ENCODE assay signal across 23 mouse cellular contexts in genomic region chr5:66476266-66476665, GRCm38 (mm10).
DNase-seq lines count a peak whose midpoint lies in the region; ATAC-seq and TF ChIP-seq lines count a peak whose summit lies in the region.
"Had no signal": no experiment of that assay in that cellular context is flagged by ENCODE, and none has a peak within 500 bp of the region (broad histone marks: within the 10 kb centered on the region; RNA-seq: fewer than 3 reads in every experiment).

No protein-coding gene starts in this region.

- intact Hi-C loops in left cerebral cortex, postnatal 36 days (cut with DNase I): no loop called here

- no peak overlapping the region; the same call in 1 of the 2 replicates for H3K27ac ChIP-seq in liver, embryonic 16.5 days (ENCODE audit: low read length)
- no peak overlapping the region for H3K27ac ChIP-seq in liver, embryonic 12.5 days
- H3K27ac ChIP-seq in cerebellum, adult 2 months (ENCODE audit: insufficient read depth, low read length): no peak overlapping the region
- H3K27ac ChIP-seq: forebrain, embryonic 15.5 days; hindbrain, embryonic 12.5 days; limb, embryonic 12.5 days; stomach, postnatal 0 days had no signal

- H3K4me2 ChIP-seq in liver, embryonic 16.5 days (ENCODE audit: low read depth, low read length): no peak overlapping the region
- no peak overlapping the region for H3K4me2 ChIP-seq in liver, embryonic 12.5 days
- H3K4me2 ChIP-seq: forebrain, embryonic 15.5 days; hindbrain, embryonic 12.5 days; limb, embryonic 12.5 days had no signal

- H3K9ac ChIP-seq in liver, embryonic 16.5 days (ENCODE audit: low read depth, low read length): no peak overlapping the region
- no peak overlapping the region for H3K9ac ChIP-seq in liver, embryonic 12.5 days
- H3K9ac ChIP-seq: forebrain, embryonic 15.5 days; hindbrain, embryonic 12.5 days; limb, embryonic 12.5 days had no signal

- peak; percentile 61; the same call in 1 of the 2 replicates for ATAC-seq in liver, embryonic 16.5 days (ENCODE audit: low read depth)
- no peak for ATAC-seq in liver, embryonic 12.5 days
- ATAC-seq: activated CD4-positive, CD25-positive, alpha-beta regulatory T cell, adult 4 months; forebrain, embryonic 15.5 days; inflammation-experienced regulatory T-cells, adult 6 months had no signal

- H3K9me3 ChIP-seq in liver, embryonic 16.5 days (replicated peaks; ENCODE audit: control insufficient read depth, low read length): no peaks in the 10 kb centered on the region
- no peaks in the 10 kb centered on the region for H3K9me3 ChIP-seq in liver, embryonic 12.5 days (replicated peaks)
- H3K9me3 ChIP-seq: forebrain, embryonic 15.5 days; hindbrain, embryonic 12.5 days; limb, embryonic 12.5 days had no signal

- no peaks in the 10 kb centered on the region for H3K36me3 ChIP-seq in liver, embryonic 16.5 days (ENCODE audit: control insufficient read depth, insufficient read depth)
- no peaks in the 10 kb centered on the region for H3K36me3 ChIP-seq in liver, embryonic 12.5 days
- H3K36me3 ChIP-seq: forebrain, embryonic 15.5 days; G1E; hindbrain, embryonic 12.5 days had no signal

- peak; percentile 59 for DNase-seq in brain, adult 2 months (ENCODE audit: low read depth, low spot score)
- DNase-seq in cerebellum, adult 2 months: peak; percentile 45 to 47
- peak; percentile 23 to 42 for DNase-seq in cerebellum, postnatal 36 days
- DNase-seq in gastrocnemius, adult 8-10 months (ENCODE audit: low spot score in 2 of 2): no peak
- no peak for DNase-seq in left cerebral cortex, postnatal 36 days (ENCODE audit: low spot score in 2 of 2)
- DNase-seq: adrenal gland, postnatal 10 days; gastrocnemius, postnatal 36 days; kidney, adult 8-10 months; kidney, postnatal 4 days; layer of hippocampus, adult 9-11 months; lung, adult 18-20 months; lung, postnatal 36 days; right cerebral cortex, postnatal 25 days had no signal

- H3K4me3 ChIP-seq in liver, embryonic 16.5 days (ENCODE audit: low read depth, low read length): no peak overlapping the region
- no peak overlapping the region for H3K4me3 ChIP-seq in liver, embryonic 12.5 days
- H3K4me3 ChIP-seq in cerebellum, adult 2 months (replicated peaks; ENCODE audit: insufficient read depth, low read depth, low read length): peak overlapping the region; percentile 19
- H3K4me3 ChIP-seq: erythroblast, embryonic 14.5 days; forebrain, embryonic 15.5 days; hindbrain, embryonic 12.5 days; limb, embryonic 12.5 days had no signal

- no peaks in the 10 kb centered on the region for H3K27me3 ChIP-seq in liver, embryonic 16.5 days (ENCODE audit: control insufficient read depth, insufficient read depth, low read depth, low read length)
- no peaks in the 10 kb centered on the region for H3K27me3 ChIP-seq in liver, embryonic 12.5 days (replicated peaks)
- H3K27me3 ChIP-seq in cerebellum, adult 2 months (ENCODE audit: control insufficient read depth, insufficient read depth, low read length): no peaks in the 10 kb centered on the region
- H3K27me3 ChIP-seq: forebrain, embryonic 15.5 days; hindbrain, embryonic 12.5 days; limb, embryonic 12.5 days had no signal

- WGBS in liver, embryonic 16.5 days (ENCODE audit: insufficient replicate concordance): 67% methylated on average over 10 of the region's 10 CpGs
- WGBS in liver, embryonic 12.5 days (ENCODE audit: insufficient replicate concordance): 64% methylated on average over 10 of the region's 10 CpGs
- WGBS in cerebellum, adult 2 months: 11% methylated on average over 10 of the region's 10 CpGs

- no peaks in the 10 kb centered on the region for H3K4me1 ChIP-seq in liver, embryonic 16.5 days (ENCODE audit: control insufficient read depth, low read depth, low read length)
- no peaks in the 10 kb centered on the region for H3K4me1 ChIP-seq in liver, embryonic 12.5 days
- H3K4me1 ChIP-seq in cerebellum, adult 2 months (ENCODE audit: control insufficient read depth, insufficient read depth, low read length): peaks cover 9% of the 10 kb centered on the region

- no peak for TF ChIP-seq POLR2A in cerebellum, adult 2 months (IDR thresholded peaks at IDR 0.05; ENCODE audit: borderline replicate concordance, insufficient read depth, low read length)

- 0 out of 2 replicates have a peak, but pooled peaks have one; percentile 9 for TF ChIP-seq CTCF in cerebellum, adult 2 months (IDR thresholded peaks at IDR 0.05; ENCODE audit: borderline replicate concordance, insufficient read depth, low read depth, low read length)

Comparison
In these comparisons a context has a peak if more than half of its experiments do, and no peak if none do; other contexts are left out.
1. DNase-seq: peak in brain, adult 2 months (single experiment), cerebellum, adult 2 months (2 of 2) and cerebellum, postnatal 36 days (2 of 2); none in gastrocnemius, adult 8-10 months (0 of 2) and left cerebral cortex, postnatal 36 days (0 of 2).